Mouse (Mus musculus) MEL (cell line): Measurements from ENCODE around the gene Zc3h12d. TPM values are rescaled to one million over a fixed set of nuclear protein-coding genes. Genes with fewer than 3 reads are reported as not detected.
A peak's percentile ranks its signal among the peaks of the same experiment; 100 is the strongest.

Experiments used
- DNase-seq: peaks from one replicate; pipeline ENCODE4 v3.0.0; 2011; ENCODE audit warnings: low read depth, low spot score
- H3K27ac ChIP-seq: 2 replicates; pipeline ENCODE4 v1.5.1; 2012; ENCODE audit warnings: low read depth, mild to moderate bottlenecking, control low read depth, low read length, moderate library complexity; ENCODE audit not compliant: control insufficient read depth
- H3K27me3 ChIP-seq, 2 experiments: fragments of 150-350 bp in 1 of 2; sonication (generic) in 1 of 2; 2 replicates each; pipeline ENCODE4 v1.6.1; 2012; ENCODE audit warnings: low read length in 2 of 2, mild to moderate bottlenecking in 2 of 2, improper control_type of control experiment in 1 of 2, moderate library complexity in 1 of 2; ENCODE audit not compliant: insufficient read depth in 2 of 2, control insufficient read depth in 1 of 2
- H3K36me3 ChIP-seq, 2 experiments: 2 replicates each; pipeline ENCODE4 v1.6.1; 2012 to 2014; ENCODE audit warnings: low read length in 2 of 2, improper control_type of control experiment in 1 of 2, inconsistent platforms in 1 of 2, mild to moderate bottlenecking in 1 of 2; ENCODE audit not compliant: insufficient read depth in 2 of 2, control insufficient read depth in 1 of 2
- H3K4me1 ChIP-seq, 2 experiments: fragments of 150-350 bp in 1 of 2; sonication (generic) in 1 of 2; 2 replicates each; pipeline ENCODE4 v1.6.1; 2012; ENCODE audit warnings: low read length in 2 of 2, improper control_type of control experiment in 1 of 2, mild to moderate bottlenecking in 1 of 2; ENCODE audit not compliant: insufficient read depth in 2 of 2, control insufficient read depth in 1 of 2
- H3K4me3 ChIP-seq, 2 experiments: fragments of 150-350 bp in 1 of 2; sonication (generic) in 1 of 2; 2 replicates each; pipeline ENCODE4 v1.5.1; 2012; ENCODE audit warnings: low read depth in 2 of 2, low read length in 2 of 2, mild to moderate bottlenecking in 2 of 2, moderate library complexity in 2 of 2, control low read depth in 1 of 2, improper control_type of control experiment in 1 of 2; ENCODE audit not compliant: control insufficient read depth in 1 of 2, insufficient read depth in 1 of 2
- H3K79me2 ChIP-seq: 2 replicates; pipeline ENCODE4 v1.6.1; 2012; ENCODE audit warnings: mild to moderate bottlenecking, low read length, moderate library complexity; ENCODE audit not compliant: control insufficient read depth, poor library complexity, insufficient read depth
- H3K9ac ChIP-seq: 2 replicates; pipeline ENCODE4 v1.6.1; 2012; ENCODE audit warnings: low read depth, mild to moderate bottlenecking, control low read depth, low read length, moderate library complexity; ENCODE audit not compliant: control insufficient read depth, poor library complexity, severe bottlenecking
- H3K9me3 ChIP-seq: fragments of 150-350 bp; sonication (generic); replicated peaks from 2 replicates; pipeline ENCODE4 v1.6.1; 2012; ENCODE audit warnings: mild to moderate bottlenecking, low read length, improper control_type of control experiment, moderate library complexity; ENCODE audit not compliant: insufficient read depth
- CHD1 ChIP-seq: IDR thresholded peaks from 2 replicates; pipeline ENCODE4 v1.6.1; 2012; ENCODE audit warnings: low read depth, mild to moderate bottlenecking, inconsistent platforms, low read length, improper control_type of control experiment
- CHD2 ChIP-seq: IDR thresholded peaks from 2 replicates; pipeline ENCODE4 v1.6.1; 2011; ENCODE audit warnings: low read length, improper control_type of control experiment
- E2F4 ChIP-seq: IDR thresholded peaks from 2 replicates; pipeline ENCODE4 v1.6.1; 2011; ENCODE audit warnings: low read depth, low read length, improper control_type of control experiment, borderline replicate concordance
- ELF1 ChIP-seq: IDR thresholded peaks from 2 replicates; pipeline ENCODE4 v1.6.1; 2014; ENCODE audit warnings: low read depth, mild to moderate bottlenecking, inconsistent platforms, low read length, improper control_type of control experiment, moderate library complexity
- ETS1 ChIP-seq: IDR thresholded peaks from 2 replicates; pipeline ENCODE4 v1.6.1; 2012; ENCODE audit warnings: low read depth, mild to moderate bottlenecking, inconsistent platforms, low read length, improper control_type of control experiment, moderate library complexity
- GABPA ChIP-seq: IDR thresholded peaks from 2 replicates; pipeline ENCODE4 v1.6.1; 2012; ENCODE audit warnings: low read depth, mild to moderate bottlenecking, inconsistent platforms, low read length, improper control_type of control experiment, moderate library complexity
- GATA1 ChIP-seq: IDR thresholded peaks from 2 replicates; pipeline ENCODE4 v1.6.1; 2011; ENCODE audit warnings: low read depth, low read length, improper control_type of control experiment
- HCFC1 ChIP-seq: IDR thresholded peaks from 2 replicates; pipeline ENCODE4 v1.6.1; 2012; ENCODE audit warnings: low read depth, mild to moderate bottlenecking, inconsistent platforms, low read length, improper control_type of control experiment, moderate library complexity
- KAT2A ChIP-seq: conservative IDR thresholded peaks from 2 replicates; pipeline ENCODE4 v1.6.1; 2012; ENCODE audit warnings: low read depth, low read length, improper control_type of control experiment, inconsistent platforms
- MAX ChIP-seq: IDR thresholded peaks from 2 replicates; pipeline ENCODE4 v1.6.1; 2011; ENCODE audit warnings: low read length, improper control_type of control experiment
- MAZ ChIP-seq: IDR thresholded peaks from 2 replicates; pipeline ENCODE4 v1.6.1; 2012; ENCODE audit warnings: low read depth, mild to moderate bottlenecking, inconsistent platforms, low read length, improper control_type of control experiment
- MEF2A ChIP-seq: IDR thresholded peaks from 2 replicates; pipeline ENCODE4 v1.6.1; 2014; ENCODE audit warnings: low read depth, mild to moderate bottlenecking, inconsistent platforms, low read length, improper control_type of control experiment; ENCODE audit not compliant: poor library complexity, insufficient replicate concordance, severe bottlenecking; ENCODE audit errors: extremely low read depth
- MXI1 ChIP-seq: IDR thresholded peaks from 2 replicates; pipeline ENCODE4 v1.6.1; 2011; ENCODE audit warnings: mild to moderate bottlenecking, low read depth, low read length, improper control_type of control experiment
- MYB ChIP-seq: IDR thresholded peaks from 2 replicates; pipeline ENCODE4 v1.6.1; 2011; ENCODE audit warnings: mild to moderate bottlenecking, low read depth, low read length, improper control_type of control experiment
- MYC ChIP-seq: IDR thresholded peaks from 2 replicates; pipeline ENCODE4 v1.6.1; 2011; ENCODE audit warnings: low read depth, mild to moderate bottlenecking, low read length, improper control_type of control experiment, moderate library complexity
- POLR2AphosphoS2 ChIP-seq: IDR thresholded peaks from 2 replicates; pipeline ENCODE4 v1.6.1; 2011; ENCODE audit warnings: low read length, improper control_type of control experiment
- SMC3 ChIP-seq: IDR thresholded peaks from 2 replicates; pipeline ENCODE4 v1.6.1; 2011; ENCODE audit warnings: low read depth, low read length, improper control_type of control experiment
- TAL1 ChIP-seq: IDR thresholded peaks from 2 replicates; pipeline ENCODE4 v1.6.1; 2012; ENCODE audit warnings: mild to moderate bottlenecking, inconsistent platforms, low read length, moderate library complexity, mixed read lengths
- ZC3H11A ChIP-seq: IDR thresholded peaks from 2 replicates; pipeline ENCODE4 v1.6.1; 2012; ENCODE audit warnings: low read depth, mild to moderate bottlenecking, inconsistent platforms, low read length, improper control_type of control experiment
- ZMIZ1 ChIP-seq: IDR thresholded peaks from 2 replicates; pipeline ENCODE4 v1.6.1; 2012; ENCODE audit warnings: low read depth, mild to moderate bottlenecking, inconsistent platforms, low read length, improper control_type of control experiment, moderate library complexity
- polyA plus RNA-seq, 2 experiments: library from polyadenylated mRNA; stranded (reverse) in 1 of 2; unstranded in 1 of 2; fragments of >175 nt in 1 of 2; fragments of >200 nt in 1 of 2; gene quantifications; 2 replicates each; pipeline versions ENCODE4 v1.2.1 to v1.2.4; 2012; ENCODE audit warnings: low replicate concordance in 2 of 2, low read depth in 1 of 2; ENCODE audit not compliant: insufficient read length in 2 of 2, insufficient read depth in 1 of 2, missing spikeins in 1 of 2
- total RNA-seq: library from RNA; depleted of rRNA; stranded (reverse); fragments of 300-350 nt; gene quantifications from 2 replicates; pipeline ENCODE4 v1.2.3, GENCODE M21; 2012

Gene Zc3h12d
- total and polyA plus RNA-seq, 3 experiments = not detected

GRCm38 (mm10) chr10:7845136-7845535 is 12.9 kb downstream of the Zc3h12d start:
- Histone ChIP-seq H3K36me3 (no peaks in the 10 kb centered on the region), H3K9ac (no peak overlapping the region), H3K4me1 (0 out of 4 replicates have a peak, but pooled peaks cover 0 to 3% of the 10 kb centered on the region in 2 experiments), H3K4me3 (no peak overlapping the region), H3K27me3 (no peaks in the 10 kb centered on the region; a peak in 2 of 4 replicates), H3K27ac (no peak overlapping the region), H3K79me2 (no peaks in the 10 kb centered on the region), H3K9me3 (no peaks in the 10 kb centered on the region)
- TF ChIP-seq GATA1 (no peak), ELF1 (no peak), MYC (no peak), POLR2AphosphoS2 (no peak), CHD2 (no peak), CHD1 (no peak), MXI1 (no peak), E2F4 (no peak)
- no peak for DNase-seq

DNA sequence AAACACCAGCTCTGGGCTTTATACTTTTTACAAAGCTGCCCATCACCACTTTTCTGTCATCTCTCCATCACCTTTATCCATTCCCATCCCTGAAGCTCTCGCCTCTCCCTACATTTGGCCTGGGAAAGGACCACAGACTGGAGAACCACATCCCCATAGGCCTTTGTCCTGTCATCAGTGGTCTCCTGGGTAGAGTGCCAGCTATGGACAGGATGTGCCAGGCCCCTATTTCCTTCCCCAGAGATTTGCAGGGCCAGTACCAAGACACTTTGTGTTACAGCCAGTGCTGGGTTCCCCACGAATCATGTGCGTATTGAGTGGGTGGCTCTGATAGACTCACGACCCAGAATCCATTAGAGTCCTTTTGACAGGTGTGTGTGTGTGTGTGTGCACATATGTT is 13.7 kb downstream of the Zc3h12d start:
- no peak overlapping the region for H3K4me3 ChIP-seq
- no peaks in the 10 kb centered on the region; a peak in 2 of 4 replicates for H3K27me3 ChIP-seq
- H3K79me2 ChIP-seq = no peaks in the 10 kb centered on the region
- no peaks in the 10 kb centered on the region for H3K36me3 ChIP-seq
- no peak overlapping the region for H3K27ac ChIP-seq
- H3K4me1 ChIP-seq = 0 out of 4 replicates have a peak, but pooled peaks cover 0 to 3% of the 10 kb centered on the region in 2 experiments
- no peak overlapping the region for H3K9ac ChIP-seq
- no peaks in the 10 kb centered on the region for H3K9me3 ChIP-seq
- no peak for DNase-seq
- TF ChIP-seq MAZ (no peak), ETS1 (no peak), SMC3 (no peak), CHD2 (no peak)

DNA sequence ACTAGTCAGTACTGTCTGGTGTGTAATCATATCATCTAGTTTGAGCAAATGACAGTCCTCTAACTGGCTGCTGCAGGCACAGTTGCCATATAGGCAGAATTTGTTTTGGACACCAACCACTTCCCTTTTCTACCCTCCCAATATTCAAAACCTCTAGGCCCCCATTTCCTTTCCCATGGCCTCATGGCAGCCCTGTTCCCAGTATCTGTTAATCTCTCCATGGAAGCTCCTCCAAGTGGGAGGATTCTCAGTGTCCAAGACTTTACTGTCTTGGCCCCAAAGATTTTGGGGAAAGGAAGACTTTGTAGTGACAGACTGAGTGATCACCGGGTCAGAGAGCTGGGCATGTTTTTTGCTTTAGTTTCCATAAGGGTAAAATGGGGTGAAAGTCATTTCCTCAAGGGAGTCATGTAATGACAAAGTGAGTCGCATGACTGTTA is 14.9 kb downstream of the Zc3h12d start:
- H3K27ac ChIP-seq = no peak overlapping the region
- no peaks in the 10 kb centered on the region; a peak in 2 of 4 replicates for H3K27me3 ChIP-seq
- H3K9me3 ChIP-seq = no peaks in the 10 kb centered on the region
- no peak for TF ChIP-seq GABPA
- TF ChIP-seq ETS1 = no peak
- no peak for TF ChIP-seq SMC3
- no peak for TF ChIP-seq HCFC1
- no peak for TF ChIP-seq ZC3H11A
- TF ChIP-seq MEF2A = no peak
- TF ChIP-seq GATA1 = no peak
- no peak for TF ChIP-seq TAL1
- TF ChIP-seq ELF1 = no peak
- TF ChIP-seq MAX = no peak
- TF ChIP-seq E2F4 = no peak
- no peak for TF ChIP-seq MYB
- TF ChIP-seq ZMIZ1 = no peak
- TF ChIP-seq MAZ = no peak
- no peak for TF ChIP-seq KAT2A
- H3K9ac ChIP-seq = no peak overlapping the region
- 0 out of 4 replicates have a peak, but pooled peaks cover 0 to 1% of the 10 kb centered on the region in 2 experiments for H3K4me1 ChIP-seq
- no peak overlapping the region for H3K4me3 ChIP-seq
- DNase-seq = peak; percentile 19
- H3K36me3 ChIP-seq = no peaks in the 10 kb centered on the region
- no peaks in the 10 kb centered on the region for H3K79me2 ChIP-seq
